Mouse (Mus musculus) lung, embryonic 15.5 days (tissue): ENCODE measurements around the gene Mrpl30. TPM values are rescaled to one million over a fixed set of nuclear protein-coding genes. Genes with fewer than 3 reads are reported as not detected.
A peak's percentile ranks its signal among the peaks of the same experiment; 100 is the strongest.

Source experiments
- ATAC-seq: fragments of 200-750 bp; cut with Nextera tagmentation; 2 replicates; pipeline ENCODE4 v1.8.0; 2017; ENCODE audit warnings: moderate number of reproducible peaks, borderline replicate concordance; ENCODE audit not compliant: low FRiP score, low TSS enrichment; ENCODE audit errors: extremely low read depth
- H3K27ac ChIP-seq: fragments of 300-500 bp; sonication (generic); 2 replicates; pipeline ENCODE4 v1.5.1; 2015; ENCODE audit warnings: moderate library complexity, mild to moderate bottlenecking, inconsistent platforms
- H3K27me3 ChIP-seq: fragments of 300-500 bp; sonication (generic); 2 replicates; pipeline ENCODE4 v1.6.1; 2015; ENCODE audit warnings: inconsistent platforms
- H3K36me3 ChIP-seq: fragments of 300-500 bp; sonication (generic); 2 replicates; pipeline ENCODE4 v1.6.1; 2015; ENCODE audit warnings: inconsistent platforms
- H3K4me1 ChIP-seq: fragments of 300-500 bp; sonication (generic); 2 replicates; pipeline ENCODE4 v1.6.1; 2015; ENCODE audit warnings: inconsistent platforms
- H3K4me2 ChIP-seq: fragments of 300-500 bp; sonication (generic); 2 replicates; pipeline ENCODE4 v1.6.1; 2015; ENCODE audit warnings: inconsistent platforms, mild to moderate bottlenecking, moderate library complexity
- H3K4me3 ChIP-seq: fragments of 300-500 bp; sonication (generic); 2 replicates; pipeline ENCODE4 v1.5.1; 2015; ENCODE audit warnings: mild to moderate bottlenecking, inconsistent platforms
- H3K9ac ChIP-seq: fragments of 300-500 bp; sonication (generic); 2 replicates; pipeline ENCODE4 v1.6.1; 2015; ENCODE audit warnings: inconsistent platforms
- H3K9me3 ChIP-seq: fragments of 300-500 bp; sonication (generic); 2 replicates; pipeline ENCODE4 v1.6.1; 2016; ENCODE audit warnings: inconsistent platforms
- WGBS: fragments of 180-500 bp; shearing (Covaris S2); methylation state at CpG from one replicate; pipeline ENCODE4 v1.1.7; 2015; 5-methylcytosine and 5-hydroxymethylcytosine counted together
- polyA plus RNA-seq: library from polyadenylated mRNA; unstranded; fragments of >200 nt; fragmentation: Nextera tagmentation; extraction: Ambion mirVana; gene quantifications from 2 replicates; pipeline ENCODE4 v1.2.1, GENCODE M21; 2015

The Mrpl30 gene
- polyA plus RNA-seq = 212 and 218 TPM in 2 replicates

DNA sequence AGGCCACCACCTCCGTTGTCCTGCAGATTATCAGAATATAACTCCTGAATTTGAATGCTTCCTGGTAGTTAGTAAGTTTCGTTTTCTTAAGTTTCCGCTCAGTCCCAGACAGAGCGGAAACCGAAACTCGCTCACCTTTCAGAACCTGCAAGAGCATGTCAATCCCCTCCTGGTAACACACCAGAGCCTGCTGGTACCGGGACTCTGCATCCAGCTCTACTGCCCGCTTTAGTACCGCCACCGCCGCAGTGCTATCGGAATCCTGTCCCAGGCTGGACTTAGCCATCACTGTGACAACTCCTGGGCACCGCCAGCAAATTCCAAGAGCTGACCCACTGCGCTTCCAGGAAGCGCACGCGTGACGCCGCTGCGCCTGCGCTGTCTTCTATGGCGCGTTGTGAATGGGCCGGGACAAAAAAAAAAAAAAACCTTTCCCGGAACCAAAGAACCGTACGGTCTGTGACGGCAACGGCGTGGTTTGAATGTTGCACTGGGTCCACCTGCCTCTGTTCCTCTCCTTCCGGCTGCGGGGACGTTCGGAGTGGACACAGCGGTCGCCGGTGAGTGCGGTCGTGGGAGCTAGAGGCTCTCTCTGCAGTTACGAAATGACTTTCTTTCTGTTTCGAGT is at the start of gene Mrpl30, which contains the start of gene Mitd1:
Gene Mrpl30 (plus strand): TSS at position 453 of the 628 bp plus-strand sequence.
Gene Mitd1 (minus strand): TSS at position 387 of the 628 bp plus-strand sequence.
- H3K9ac ChIP-seq = peak within 1 kb of the TSS; percentile 66
- no peaks in the 10 kb centered on the region for H3K9me3 ChIP-seq
- peaks cover 16% of the 10 kb centered on the region for H3K36me3 ChIP-seq
- WGBS = under 1% methylated on average over 41 of the region's 41 CpGs
- peak within 1 kb of the TSS; percentile 80 for H3K27ac ChIP-seq
- H3K4me2 ChIP-seq = peak within 1 kb of the TSS; percentile 64
- H3K4me3 ChIP-seq = peak within 1 kb of the TSS; percentile 66
- peaks cover 18% of the 10 kb centered on the region for H3K4me1 ChIP-seq
- no peaks in the 10 kb centered on the region for H3K27me3 ChIP-seq
- peak; percentile 90 for ATAC-seq

DNA sequence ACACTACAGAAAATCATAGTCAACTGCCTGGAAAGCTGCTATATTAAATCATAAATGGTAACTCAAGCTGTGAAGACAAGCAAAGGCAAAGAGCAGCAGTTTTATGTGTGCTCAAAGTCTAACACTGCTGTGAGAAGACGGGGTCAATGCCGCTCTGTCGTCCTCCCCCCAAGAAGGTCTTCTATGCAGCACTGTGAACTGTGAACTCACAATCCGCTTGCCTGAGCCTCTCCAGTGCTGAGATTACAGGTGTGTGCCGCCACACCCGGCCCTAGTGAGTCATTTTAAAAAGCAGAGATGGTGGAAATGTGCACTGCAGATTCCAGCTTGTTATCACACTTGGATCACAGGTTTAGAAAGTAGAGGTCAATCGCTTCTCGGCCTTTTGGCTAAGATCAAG is 43.4 kb upstream of the Mrpl30 start:
- Histone ChIP-seq H3K27me3 (no peaks in the 10 kb centered on the region), H3K4me1 (no peaks in the 10 kb centered on the region), H3K9me3 (no peaks in the 10 kb centered on the region), H3K4me3 (no peak overlapping the region), H3K27ac (no peak overlapping the region), H3K4me2 (no peak overlapping the region), H3K9ac (no peak overlapping the region), H3K36me3 (no peaks in the 10 kb centered on the region)
- 76% methylated on average over 8 of the region's 8 CpGs for WGBS
- no peak for ATAC-seq

DNA sequence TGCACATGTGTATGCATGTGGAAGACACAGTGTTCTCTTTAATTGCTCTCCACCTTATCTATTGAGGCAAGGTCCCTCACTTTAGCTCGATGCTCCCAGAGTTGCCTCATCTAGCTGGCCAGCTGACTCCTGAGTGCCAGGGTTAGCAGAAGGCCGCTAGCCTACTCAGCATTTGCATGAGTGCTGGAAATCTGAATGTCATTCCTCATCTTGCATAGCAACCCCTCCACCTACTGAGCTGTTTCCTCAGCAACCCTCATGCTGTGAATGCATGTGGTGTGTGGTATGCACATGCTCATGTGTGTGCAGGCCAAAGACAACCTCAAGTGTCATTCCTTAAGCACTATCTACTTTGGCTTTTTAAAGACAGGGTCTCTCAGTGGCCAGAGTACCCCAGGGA is 39.6 kb upstream of the Mrpl30 start:
- Histone ChIP-seq H3K4me2 (no peak overlapping the region), H3K27me3 (no peaks in the 10 kb centered on the region), H3K4me3 (no peak overlapping the region), H3K4me1 (no peaks in the 10 kb centered on the region), H3K36me3 (no peaks in the 10 kb centered on the region), H3K27ac (no peak overlapping the region), H3K9me3 (no peaks in the 10 kb centered on the region), H3K9ac (no peak overlapping the region)
- WGBS = 19% methylated on average over 2 of the region's 2 CpGs
- ATAC-seq = no peak

DNA sequence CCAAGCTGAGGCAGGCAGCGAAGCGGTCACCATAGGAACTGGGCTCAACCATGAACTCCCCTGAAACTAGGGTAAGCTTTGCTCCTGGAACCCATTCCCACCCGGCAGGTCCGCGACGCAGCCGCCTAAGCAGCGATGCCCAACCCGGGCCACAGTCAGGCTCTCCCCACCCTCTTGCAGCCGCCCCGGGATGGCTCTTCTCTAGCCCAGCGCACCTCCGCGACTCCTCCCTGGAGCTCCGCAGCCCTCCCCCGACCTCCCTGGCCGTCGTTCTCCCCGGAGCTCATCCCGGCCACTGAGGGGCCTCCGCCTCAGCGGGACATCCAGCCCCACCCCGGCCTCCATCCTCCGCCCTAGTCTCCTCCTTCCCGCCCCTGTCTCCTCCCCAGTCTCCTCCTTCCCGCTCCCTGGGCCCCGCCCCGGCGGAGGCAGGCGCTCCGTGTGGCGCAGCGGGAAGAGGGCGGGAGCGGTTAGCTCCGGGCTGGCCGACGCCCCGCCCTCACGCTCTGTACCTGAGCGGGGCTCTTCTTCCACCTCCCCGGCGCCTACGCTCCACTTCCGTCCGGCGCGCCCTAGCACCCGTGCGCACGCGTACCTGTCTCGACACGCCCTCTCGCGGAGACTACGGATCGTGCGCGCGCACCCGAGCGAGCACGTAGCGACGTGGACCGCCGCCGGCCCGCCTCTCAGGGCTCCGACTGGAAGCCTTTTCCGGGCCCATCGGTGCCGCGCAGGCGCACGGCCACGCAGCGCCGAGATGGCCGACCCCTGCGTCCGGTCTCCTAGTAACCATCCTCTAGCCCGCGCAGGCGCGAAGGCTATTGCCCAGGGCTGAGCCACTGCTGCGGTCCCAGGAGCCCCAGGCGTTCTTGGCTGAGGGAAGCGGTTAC is 25.5 kb upstream of the Mrpl30 start:
- peak overlapping the region; percentile 82 for H3K4me3 ChIP-seq
- WGBS = under 1% methylated on average over 90 of the region's 90 CpGs
- H3K9me3 ChIP-seq = no peaks in the 10 kb centered on the region
- H3K4me2 ChIP-seq = peak overlapping the region; percentile 78
- H3K27me3 ChIP-seq = peaks cover 4% of the 10 kb centered on the region; the same call in 1 of the 2 replicates
- peak overlapping the region; percentile 90 for H3K27ac ChIP-seq
- no peaks in the 10 kb centered on the region for H3K36me3 ChIP-seq
- H3K4me1 ChIP-seq = peaks cover 9% of the 10 kb centered on the region
- H3K9ac ChIP-seq = peak overlapping the region; percentile 69
- ATAC-seq = peak; percentile 98

DNA sequence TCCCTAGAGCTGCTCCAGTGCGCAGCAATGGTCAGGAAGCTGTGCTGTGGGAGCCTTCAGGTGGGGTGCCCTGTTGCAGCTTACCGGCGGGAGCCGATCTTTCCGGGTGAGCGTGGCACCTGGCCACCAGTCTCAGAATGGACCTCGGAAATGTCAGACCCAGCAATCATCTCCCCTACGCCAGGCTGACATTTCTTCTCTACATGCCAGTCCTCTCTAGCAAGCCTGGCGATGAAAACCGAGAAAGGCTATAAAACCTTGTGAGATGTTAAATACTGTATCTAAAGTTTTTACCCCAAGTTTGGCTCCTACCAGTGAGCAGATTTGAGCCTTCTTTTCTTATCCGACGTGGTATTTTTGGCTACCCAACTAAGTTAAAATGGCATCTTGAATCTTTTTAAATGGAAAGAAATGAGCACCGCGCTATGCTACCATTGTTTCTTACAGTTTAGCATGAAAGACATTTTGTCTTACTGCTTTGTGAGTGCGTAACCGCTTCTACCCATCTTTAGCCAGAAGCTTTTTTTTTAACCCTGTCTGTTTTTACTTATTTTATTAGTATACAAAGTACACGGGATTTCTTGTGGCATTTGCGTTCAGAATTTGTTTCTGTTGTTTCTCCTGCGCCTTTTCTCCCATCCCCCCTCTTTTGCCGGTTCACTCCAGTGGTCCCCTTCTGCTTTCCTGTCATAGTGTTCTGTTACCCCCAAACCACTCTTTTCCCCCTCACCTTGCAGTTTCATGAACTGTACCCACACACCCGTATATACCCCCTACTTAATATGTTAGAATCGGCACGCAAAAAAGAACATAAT is 24.7 kb upstream of the Mrpl30 start:
- Histone ChIP-seq H3K36me3 (no peaks in the 10 kb centered on the region), H3K4me3 (peak overlapping the region; percentile 82), H3K9me3 (no peaks in the 10 kb centered on the region), H3K4me1 (peaks cover 9% of the 10 kb centered on the region), H3K9ac (peak overlapping the region; percentile 60), H3K27ac (peak overlapping the region; percentile 90), H3K27me3 (peaks cover 4% of the 10 kb centered on the region; the same call in 1 of the 2 replicates), H3K4me2 (peak overlapping the region; percentile 74)
- WGBS = 10% methylated on average over 23 of the region's 23 CpGs
- no peak for ATAC-seq

DNA sequence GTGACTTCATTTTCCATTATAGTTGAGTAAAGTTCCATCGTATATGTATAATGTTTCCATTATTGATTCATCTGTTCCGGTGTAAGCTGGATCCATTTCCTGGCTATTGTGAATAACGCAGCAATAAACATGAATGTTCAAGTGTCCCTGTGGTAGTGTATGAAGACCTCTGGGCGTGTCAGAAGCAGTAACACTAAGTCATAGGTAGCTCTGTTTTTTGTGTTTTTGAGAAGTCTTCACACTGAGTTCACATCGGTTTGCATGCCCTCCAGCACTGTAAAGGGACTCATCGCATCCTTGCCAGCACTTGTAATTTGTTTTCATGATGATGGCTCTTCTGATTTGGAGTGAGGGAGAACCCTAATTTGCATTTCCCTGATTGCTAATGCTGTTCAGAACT is 24.0 kb upstream of the Mrpl30 start, which contains the start of gene Tsga10:
Gene Tsga10 (minus strand): TSS at position 144 of the 400 bp plus-strand sequence.
- Histone ChIP-seq H3K9ac (peak within 1 kb of the TSS; percentile 60), H3K36me3 (no peaks in the 10 kb centered on the region), H3K27ac (peak within 1 kb of the TSS; percentile 90), H3K4me3 (peak within 1 kb of the TSS; percentile 82), H3K4me1 (peaks cover 9% of the 10 kb centered on the region), H3K9me3 (no peaks in the 10 kb centered on the region), H3K4me2 (peak within 1 kb of the TSS; percentile 74), H3K27me3 (peaks cover 4% of the 10 kb centered on the region; the same call in 1 of the 2 replicates)
- 85% methylated on average over 6 of the region's 6 CpGs for WGBS
- no peak for ATAC-seq

DNA sequence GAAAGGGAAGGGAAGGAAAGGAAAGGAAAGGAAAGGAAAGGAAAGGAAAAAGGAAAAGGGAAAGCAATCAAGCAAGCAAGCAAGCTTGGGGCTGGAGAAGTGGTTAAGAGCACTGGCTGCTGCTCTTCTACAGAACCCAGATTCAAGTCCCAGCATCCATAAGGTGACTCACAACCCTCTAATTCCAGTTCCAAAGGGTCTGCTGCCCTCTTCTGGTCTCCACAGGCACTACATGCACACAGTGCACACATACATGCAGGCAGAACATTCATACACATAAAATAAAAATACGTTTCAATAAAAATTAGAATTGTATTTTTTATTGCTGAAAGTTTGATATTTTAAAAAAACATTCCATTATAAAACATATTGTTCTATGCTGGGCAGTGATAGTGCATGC is 23.2 kb upstream of the Mrpl30 start:
- 71% methylated on average over 1 of the region's 1 CpGs for WGBS
- peaks cover 15% of the 10 kb centered on the region for H3K4me1 ChIP-seq
- no peaks in the 10 kb centered on the region for H3K9me3 ChIP-seq
- no peak overlapping the region for H3K4me2 ChIP-seq
- ATAC-seq = no peak
- H3K9ac ChIP-seq = no peak overlapping the region
- no peak overlapping the region for H3K4me3 ChIP-seq
- H3K36me3 ChIP-seq = no peaks in the 10 kb centered on the region
- peaks cover 4% of the 10 kb centered on the region; the same call in 1 of the 2 replicates for H3K27me3 ChIP-seq
- H3K27ac ChIP-seq = no peak overlapping the region

DNA sequence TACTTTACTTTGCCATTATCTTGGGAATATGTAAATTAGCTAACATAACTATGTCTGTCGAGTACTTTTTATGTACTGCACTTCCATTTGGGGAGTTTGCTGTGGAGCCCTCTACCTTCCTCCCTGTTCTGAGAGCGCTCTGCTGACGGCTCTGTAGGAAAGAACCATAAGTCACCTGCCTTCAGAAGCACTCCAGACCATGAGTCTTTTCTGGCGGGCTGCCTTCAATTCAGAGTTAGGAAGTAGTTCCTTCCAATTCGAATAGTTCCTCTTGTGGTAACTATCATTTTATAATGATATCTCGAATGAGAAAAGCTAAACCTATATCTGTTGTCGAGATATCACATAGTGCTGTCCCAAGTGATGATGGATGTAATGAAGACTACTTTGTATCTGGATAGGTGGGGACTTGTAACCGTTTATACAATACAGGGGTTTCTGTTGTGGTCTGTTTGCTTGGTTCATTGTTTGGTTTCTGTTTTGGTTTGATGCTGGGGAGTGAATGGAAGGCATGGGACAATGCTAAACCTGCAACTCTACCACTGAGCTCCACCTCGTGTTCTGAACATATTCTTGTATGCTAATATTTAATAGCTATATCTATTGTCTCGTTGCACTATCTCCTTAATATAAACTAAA is 22.5 kb upstream of the Mrpl30 start:
- WGBS = 67% methylated on average over 10 of the region's 10 CpGs
- no peak overlapping the region for H3K9ac ChIP-seq
- H3K27ac ChIP-seq = no peak overlapping the region
- ATAC-seq = no peak
- H3K9me3 ChIP-seq = no peaks in the 10 kb centered on the region
- peaks cover 15% of the 10 kb centered on the region for H3K4me1 ChIP-seq
- no peak overlapping the region for H3K4me2 ChIP-seq
- 0 out of 2 replicates have a peak, but pooled peaks cover 4% of the 10 kb centered on the region for H3K27me3 ChIP-seq
- no peaks in the 10 kb centered on the region for H3K36me3 ChIP-seq
- H3K4me3 ChIP-seq = no peak overlapping the region

DNA sequence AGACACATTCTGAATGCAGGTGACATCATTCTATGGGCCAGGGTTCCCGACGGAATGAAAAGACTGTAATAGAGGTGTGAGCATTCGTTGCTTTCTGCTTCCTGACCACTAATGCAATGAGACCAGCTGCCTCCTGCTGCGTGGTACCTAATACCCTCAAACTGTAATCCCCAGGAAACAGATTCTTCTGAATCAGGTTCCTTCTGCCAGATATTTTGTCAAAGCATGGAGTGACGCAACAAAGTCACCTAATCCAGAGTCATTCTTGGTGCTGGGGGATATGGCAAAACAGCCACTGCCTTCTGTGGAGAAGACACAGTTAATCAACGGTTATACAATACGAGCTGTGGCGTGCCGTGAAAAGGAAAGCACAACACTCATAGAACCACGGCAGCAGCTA is 21.6 kb upstream of the Mrpl30 start:
- Histone ChIP-seq H3K27me3 (0 out of 2 replicates have a peak, but pooled peaks cover 4% of the 10 kb centered on the region), H3K4me2 (no peak overlapping the region), H3K27ac (no peak overlapping the region), H3K9ac (no peak overlapping the region), H3K4me1 (peaks cover 19% of the 10 kb centered on the region), H3K4me3 (no peak overlapping the region), H3K36me3 (no peaks in the 10 kb centered on the region), H3K9me3 (no peaks in the 10 kb centered on the region)
- no peak for ATAC-seq
- WGBS = 62% methylated on average over 10 of the region's 10 CpGs

DNA sequence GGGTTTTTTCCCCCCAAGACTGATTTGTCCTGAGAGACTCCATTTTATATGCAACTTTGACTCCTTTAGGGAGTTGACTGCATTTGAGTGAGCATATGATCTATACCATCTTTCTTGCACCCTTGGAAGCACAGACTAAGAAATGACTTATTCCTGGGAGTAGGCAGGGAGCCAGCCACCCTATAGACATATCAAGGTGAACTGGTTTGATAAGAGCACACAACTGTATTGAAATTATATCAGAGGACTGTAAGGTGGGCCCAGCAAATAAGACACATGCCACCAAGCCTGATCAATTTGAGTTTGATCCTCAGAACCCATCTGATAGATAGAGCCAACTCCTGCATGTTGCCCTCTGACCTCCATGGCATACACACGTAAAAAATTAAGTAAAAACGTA is 20.9 kb upstream of the Mrpl30 start:
- WGBS = 46% methylated on average over 2 of the region's 2 CpGs
- 0 out of 2 replicates have a peak, but pooled peaks cover 4% of the 10 kb centered on the region for H3K27me3 ChIP-seq
- ATAC-seq = no peak
- no peaks in the 10 kb centered on the region for H3K9me3 ChIP-seq
- no peak overlapping the region for H3K4me2 ChIP-seq
- no peak overlapping the region for H3K27ac ChIP-seq
- H3K36me3 ChIP-seq = no peaks in the 10 kb centered on the region
- H3K4me1 ChIP-seq = peaks cover 19% of the 10 kb centered on the region
- H3K9ac ChIP-seq = no peak overlapping the region
- no peak overlapping the region for H3K4me3 ChIP-seq

DNA sequence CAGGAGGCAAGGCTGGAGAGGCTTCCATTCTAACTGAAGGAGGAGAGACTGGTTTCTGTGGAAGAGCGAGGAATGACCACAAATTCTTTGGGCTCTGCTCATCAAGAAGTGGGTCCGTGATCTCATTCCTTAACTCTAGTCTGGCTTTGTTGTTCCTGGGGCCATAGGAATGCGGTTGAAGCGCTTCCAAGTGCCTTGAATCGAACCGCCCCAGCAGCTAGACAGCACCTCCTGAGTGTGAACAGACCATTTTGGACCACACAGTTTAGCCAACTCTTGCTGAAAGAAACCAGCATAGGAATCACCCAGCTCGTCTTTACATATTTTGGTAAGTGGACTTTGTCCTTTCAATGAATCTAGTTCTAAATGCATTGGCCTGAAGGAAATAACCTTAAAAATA is 18.6 kb upstream of the Mrpl30 start, which contains the start of gene Lipt1:
Gene Lipt1 (plus strand): TSS at position 35 of the 400 bp plus-strand sequence.
- ATAC-seq = peak; percentile 63; the same call in 1 of the 2 replicates
- 3% methylated on average over 7 of the region's 7 CpGs for WGBS
- peak within 1 kb of the TSS; percentile 67 for H3K4me3 ChIP-seq

More for the DNA sequence above, 18.6 kb upstream of the Mrpl30 start, which contains the start of gene Lipt1:
- H3K27me3 ChIP-seq = 0 out of 2 replicates have a peak, but pooled peaks cover 4% of the 10 kb centered on the region
- H3K27ac ChIP-seq = peak within 1 kb of the TSS; percentile 90
- H3K36me3 ChIP-seq = peaks cover 19% of the 10 kb centered on the region
- peak within 1 kb of the TSS; percentile 32 for H3K9ac ChIP-seq
- peaks cover 10% of the 10 kb centered on the region; the same call in 1 of the 2 replicates for H3K4me1 ChIP-seq
- no peaks in the 10 kb centered on the region for H3K9me3 ChIP-seq
- peak within 1 kb of the TSS; percentile 77 for H3K4me2 ChIP-seq
